14 mouse cellular contexts compared by ENCODE assay signal in genomic region chr5:127596862-127597261, GRCm38 (mm10).
"Had no signal": no experiment of that assay in that cellular context is flagged by ENCODE, and none has a peak within 500 bp of the region (broad histone marks: within the 10 kb centered on the region; RNA-seq: fewer than 3 reads in every experiment).

No protein-coding gene starts in this region.

- DNase-seq: kidney, adult 2 months; kidney, postnatal 25 days; lung, adult 18-20 months; lung, postnatal 10 days; lung, postnatal 36 days; thymus, postnatal 25 days had no signal

- H3K27ac ChIP-seq: kidney, postnatal 0 days; liver, embryonic 15.5 days; lung, embryonic 15.5 days; midbrain, embryonic 12.5 days; midbrain, embryonic 15.5 days; neural tube, embryonic 12.5 days; neural tube, embryonic 15.5 days had no signal

- ATAC-seq: intestine, postnatal 0 days; midbrain, embryonic 15.5 days had no signal

- H3K4me3 ChIP-seq: liver, embryonic 15.5 days; lung, embryonic 15.5 days; midbrain, embryonic 12.5 days; midbrain, embryonic 15.5 days; neural tube, embryonic 12.5 days; neural tube, embryonic 15.5 days had no signal
